Mouse (Mus musculus) adrenal gland, adult 2 months (tissue): Measurements from ENCODE around the gene Mapre3. TPM values are rescaled to one million over a fixed set of nuclear protein-coding genes. Genes with fewer than 3 reads are reported as not detected.

Experiments
- polyA plus RNA-seq: library from polyadenylated mRNA; depleted of rRNA; stranded (reverse); fragments of >200 nt; gene quantifications from 2 replicates; pipeline ENCODE4 v1.2.3, GENCODE M21; 2012; rRNA removed
- total RNA-seq, 2 experiments: library from RNA; stranded (reverse); gene quantifications; 2 replicates each; pipeline ENCODE4 v1.2.3; 2021

Gene Mapre3
- total and polyA plus RNA-seq, 3 experiments: 60.0 to 134 (median 79.0) TPM

Other genes with a start within 250 kb of the Mapre3 start
- 1,000 to 10,000 TPM; 1,225 to 1,281 TPM for gene Kcnk3, start 226.5 kb upstream of the Mapre3 start, total RNA-seq
- gene Kcnk3, start 226.5 kb upstream of the Mapre3 start, polyA plus RNA-seq: 6,176 and 11,313 TPM in 2 replicates
- gene Slc35f6, start 166.7 kb upstream of the Mapre3 start, total RNA-seq: 10 to 100 TPM; 49.0 to 50.9 TPM
- gene Slc35f6, start 166.7 kb upstream of the Mapre3 start, polyA plus RNA-seq: 140 and 145 TPM in 2 replicates
- gene Cenpa, start 147.9 kb upstream of the Mapre3 start, total RNA-seq: 1 to 10 TPM; 5.1 to 6.4 TPM
- 10.9 and 14.5 TPM in 2 replicates for gene Cenpa, start 147.9 kb upstream of the Mapre3 start, polyA plus RNA-seq
- gene Dpysl5, start 103.1 kb upstream of the Mapre3 start, total RNA-seq: 1 to 10 TPM in 1 of 2 experiments, under 1 TPM in 1; 0.92 to 2.3 TPM
- gene Dpysl5, start 103.1 kb upstream of the Mapre3 start, polyA plus RNA-seq: 0.62 and 0.98 TPM in 2 replicates
- gene Tmem214, start 53.4 kb downstream of the Mapre3 start, total RNA-seq: 10 to 100 TPM; 51.9 to 62.2 TPM
- gene Tmem214, start 53.4 kb downstream of the Mapre3 start, polyA plus RNA-seq: 87.6 and 96.9 TPM in 2 replicates
- gene Agbl5, start 74.1 kb downstream of the Mapre3 start, total RNA-seq: 1 to 10 TPM; 7.6 to 9.2 TPM
- gene Agbl5, start 74.1 kb downstream of the Mapre3 start, polyA plus RNA-seq: 25.3 and 27.5 TPM in 2 replicates
- 100 to 1,000 TPM; 256 to 264 TPM for gene Ost4, start 93.1 kb downstream of the Mapre3 start, total RNA-seq
- 120 and 143 TPM in 2 replicates for gene Ost4, start 93.1 kb downstream of the Mapre3 start, polyA plus RNA-seq
- gene Emilin1, start 98.8 kb downstream of the Mapre3 start, total RNA-seq: 10 to 100 TPM; 40.3 to 62.0 TPM
- 64.1 and 75.1 TPM in 2 replicates for gene Emilin1, start 98.8 kb downstream of the Mapre3 start, polyA plus RNA-seq
- gene Khk, start 106.8 kb downstream of the Mapre3 start, total RNA-seq: 10 to 100 TPM; 37.2 to 44.3 TPM
- 43.9 and 60.3 TPM in 2 replicates for gene Khk, start 106.8 kb downstream of the Mapre3 start, polyA plus RNA-seq
- gene Cgref1, start 130.9 kb downstream of the Mapre3 start, total RNA-seq: 1 to 10 TPM in 1 of 2 experiments, under 1 TPM in 1; 0.58 to 2.5 TPM
- gene Cgref1, start 130.9 kb downstream of the Mapre3 start, polyA plus RNA-seq: 1.5 and 2.0 TPM in 2 replicates
- 100 to 1,000 TPM; 119 to 126 TPM for gene Preb, start 145.7 kb downstream of the Mapre3 start, total RNA-seq
- 284 TPM in 2 replicates for gene Preb, start 145.7 kb downstream of the Mapre3 start, polyA plus RNA-seq
- 1 to 10 TPM; 1.3 TPM for gene Tcf23, start 154.0 kb downstream of the Mapre3 start, total RNA-seq
- gene Tcf23, start 154.0 kb downstream of the Mapre3 start, polyA plus RNA-seq: 0.77 and 0.78 TPM in 2 replicates
- 100 to 1,000 TPM; 117 to 125 TPM for gene Atraid, start 233.7 kb downstream of the Mapre3 start, total RNA-seq
- 101 and 114 TPM in 2 replicates for gene Atraid, start 233.7 kb downstream of the Mapre3 start, polyA plus RNA-seq
- 10 to 100 TPM; 27.7 to 39.6 TPM for gene Slc5a6, start 234.3 kb downstream of the Mapre3 start, total RNA-seq
- gene Slc5a6, start 234.3 kb downstream of the Mapre3 start, polyA plus RNA-seq: 88.3 and 93.5 TPM in 2 replicates
- 10 to 100 TPM; 17.5 to 33.1 TPM for gene Cad, start 240.1 kb downstream of the Mapre3 start, total RNA-seq
- gene Cad, start 240.1 kb downstream of the Mapre3 start, polyA plus RNA-seq: 43.2 and 48.0 TPM in 2 replicates